Mouse (Mus musculus): Measurements from ENCODE around the gene Tssk1.
A peak's percentile ranks its signal among the peaks of the same experiment; 100 is the strongest.

Tssk1 gene

GRCm38 (mm10) chr16:17893923-17894322 is at the start of gene Tssk1:
Gene Tssk1 (plus strand): TSS chr16:17894223.
- no peak for DNase-seq

GRCm38 (mm10) chr16:17848431-17848830 is 45.6 kb upstream of the Tssk1 start:
- no peak for DNase-seq

- peak; percentile 14 for DNase-seq
These were observed 45.1 kb upstream of the Tssk1 start for GRCm38 (mm10) chr16:17848928-17849327.

GRCm38 (mm10) chr16:17849486-17849885 is 44.5 kb upstream of the Tssk1 start:
- no peak for DNase-seq

- DNase-seq = no peak
These were observed 42.7 kb upstream of the Tssk1 start for GRCm38 (mm10) chr16:17851331-17851730.

- DNase-seq = no peak
These were observed 42.2 kb upstream of the Tssk1 start for GRCm38 (mm10) chr16:17851860-17852259.

GRCm38 (mm10) chr16:17853263-17853662 is 40.8 kb upstream of the Tssk1 start:
- DNase-seq = no peak

- DNase-seq = no peak
These were observed 36.9 kb upstream of the Tssk1 start for GRCm38 (mm10) chr16:17857157-17857556.

GRCm38 (mm10) chr16:17858592-17858991 is 35.4 kb upstream of the Tssk1 start:
- peak; percentile 19 for DNase-seq

GRCm38 (mm10) chr16:17865293-17865692 is 28.7 kb upstream of the Tssk1 start:
- DNase-seq = no peak

- no peak for DNase-seq
These were observed 28.3 kb upstream of the Tssk1 start for GRCm38 (mm10) chr16:17865770-17866169.

DNA sequence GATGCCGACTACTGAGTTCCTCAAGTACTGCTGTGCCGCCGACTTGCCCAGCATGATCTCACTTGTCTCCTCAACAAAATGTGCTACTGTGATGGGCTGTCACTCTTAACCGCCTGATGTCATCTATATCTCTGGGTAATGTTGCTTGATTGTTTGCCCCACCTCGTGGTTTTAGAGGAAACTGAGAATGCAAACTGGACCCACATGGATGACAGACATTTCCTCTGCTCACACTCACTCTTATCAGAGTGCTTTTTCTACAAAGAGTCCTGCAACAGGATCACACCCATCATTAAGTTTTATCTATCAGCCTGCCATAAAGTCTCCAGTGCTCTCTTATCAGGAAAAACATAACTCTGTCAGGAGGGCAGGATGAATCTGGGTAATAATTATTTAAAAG is 22.8 kb upstream of the Tssk1 start:
- no peak for DNase-seq

DNA sequence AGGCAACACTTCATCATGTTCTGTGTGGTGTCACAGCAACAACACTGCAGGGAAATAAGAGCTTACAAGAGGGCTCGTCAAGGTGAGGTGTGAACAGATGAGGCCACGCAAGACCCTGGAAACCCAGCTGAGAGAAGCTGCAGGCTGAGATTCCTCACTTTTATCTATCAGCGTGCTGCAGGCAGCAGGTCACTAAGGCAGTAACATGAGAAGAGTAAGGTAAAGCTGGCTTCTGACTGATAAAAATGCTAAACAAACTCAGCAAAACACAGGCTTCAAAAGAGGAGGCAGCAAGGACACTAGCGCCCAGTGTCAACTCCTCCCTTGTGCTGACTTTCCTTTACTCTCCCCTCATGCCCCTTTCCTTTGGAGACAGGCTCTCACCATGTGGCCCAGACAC is 21.0 kb upstream of the Tssk1 start:
- no peak for DNase-seq

DNA sequence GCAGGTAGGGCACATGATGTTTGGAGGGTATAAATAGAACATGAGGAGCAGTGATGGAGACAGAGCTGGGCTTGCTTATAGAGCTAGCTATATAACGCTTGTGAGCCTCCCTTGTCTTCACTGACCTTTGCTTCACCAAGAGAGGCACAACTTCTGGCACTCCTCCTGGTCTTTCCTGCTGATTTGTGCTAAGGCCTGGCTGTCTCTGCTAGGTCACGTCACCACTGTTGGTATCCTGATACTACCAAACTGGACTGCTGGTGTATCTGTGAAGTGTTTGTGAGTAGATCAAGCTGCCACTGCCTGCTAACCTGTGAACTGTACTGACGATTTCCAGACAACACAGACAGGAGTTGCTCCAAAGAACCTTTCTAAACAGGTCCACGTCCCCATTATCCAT is 18.8 kb upstream of the Tssk1 start:
- no peak for DNase-seq

DNA sequence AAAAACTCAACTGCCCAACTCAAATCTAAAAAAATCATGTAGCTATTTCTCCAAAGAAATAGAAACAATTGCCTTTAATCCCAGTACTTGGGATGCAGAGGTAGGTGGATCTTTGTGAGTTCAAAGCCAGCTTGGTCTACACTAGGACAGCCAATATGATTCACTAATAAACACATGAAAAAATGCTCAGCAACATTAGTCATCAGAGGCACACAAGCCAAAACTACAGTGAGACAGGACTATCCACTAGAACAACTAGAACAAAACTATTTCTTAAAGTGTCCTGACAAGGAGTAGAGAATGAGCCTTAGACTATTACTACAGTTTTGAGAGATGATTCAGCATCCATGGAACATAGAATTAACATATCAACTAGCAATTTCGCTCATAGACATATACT is 17.9 kb upstream of the Tssk1 start:
- DNase-seq = no peak

DNA sequence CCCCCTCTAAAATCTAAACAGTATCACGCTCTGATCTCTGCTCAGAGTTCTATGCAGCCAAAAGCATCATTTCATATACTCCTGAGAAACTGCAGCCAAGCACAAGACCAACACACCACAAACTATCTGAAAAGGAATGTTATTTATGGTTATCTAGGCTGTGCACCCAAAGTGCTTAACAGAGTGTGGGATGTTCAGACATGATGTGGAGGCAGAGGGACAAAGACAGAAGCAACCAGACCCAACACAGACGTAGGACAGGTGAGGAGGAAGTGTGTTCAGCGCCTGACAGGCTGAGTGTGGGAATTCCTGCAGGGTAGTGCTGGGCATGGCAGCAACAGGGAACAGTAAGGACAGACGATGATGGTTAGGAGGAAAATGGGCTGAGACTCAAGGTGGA is 14.5 kb upstream of the Tssk1 start:
- no peak for DNase-seq

- DNase-seq = no peak
These were observed 11.8 kb upstream of the Tssk1 start for GRCm38 (mm10) chr16:17882196-17882595.

GRCm38 (mm10) chr16:17884116-17884515 is 9.9 kb upstream of the Tssk1 start:
- no peak for DNase-seq

GRCm38 (mm10) chr16:17889689-17890341 is 4.2 kb upstream of the Tssk1 start:
- DNase-seq = no peak

GRCm38 (mm10) chr16:17890342-17890727 is 3.7 kb upstream of the Tssk1 start:
- DNase-seq = peak; percentile 4

- DNase-seq = no peak
These were observed 3.0 kb upstream of the Tssk1 start for GRCm38 (mm10) chr16:17890917-17891566.

GRCm38 (mm10) chr16:17891567-17891959 is 2.5 kb upstream of the Tssk1 start, which contains the start of gene Gm20518:
Gene Gm20518 (minus strand): TSS chr16:17891671.
- DNase-seq = peak; percentile 100

DNA sequence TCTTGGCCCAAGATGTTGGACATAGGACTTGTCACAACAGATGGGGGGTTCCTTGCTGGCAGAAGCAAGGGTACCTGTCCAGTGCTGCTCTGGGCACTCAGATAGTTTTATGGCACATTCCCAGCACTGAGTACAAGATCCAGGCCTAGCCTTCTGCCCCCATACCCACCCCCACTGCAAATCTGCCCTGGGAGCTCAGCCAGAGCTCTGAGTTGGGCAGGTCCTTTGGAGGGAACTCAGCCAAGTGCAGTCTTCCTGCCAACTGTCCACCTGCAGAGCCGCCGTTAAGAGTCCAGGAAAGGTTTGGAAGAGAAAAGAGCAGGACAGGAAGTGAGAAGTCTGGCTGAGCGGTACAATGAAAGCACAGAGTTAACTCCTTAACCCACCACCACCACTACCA is 1.4 kb upstream of the Tssk1 start:
- no peak for DNase-seq

DNA sequence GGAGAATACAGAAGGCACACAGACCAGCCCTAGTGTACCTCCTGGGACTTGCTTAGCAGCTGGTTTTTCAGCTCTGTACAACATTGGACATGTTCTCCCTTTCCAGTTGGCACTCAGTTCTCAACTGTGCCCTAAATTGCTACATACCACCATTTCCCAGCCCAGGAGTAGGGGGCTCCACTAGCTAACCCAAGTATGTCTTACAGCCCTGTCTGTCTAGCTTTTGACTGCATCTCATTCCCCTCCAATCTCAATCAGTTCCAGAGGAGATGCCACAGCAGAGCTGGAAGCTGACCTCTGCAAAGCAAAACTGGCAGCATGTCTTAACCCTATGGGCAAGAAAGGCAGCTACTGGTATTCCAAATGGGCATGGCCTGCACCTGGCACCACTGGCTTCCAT is 2.1 kb downstream of the Tssk1 start:
- no peak for DNase-seq

DNA sequence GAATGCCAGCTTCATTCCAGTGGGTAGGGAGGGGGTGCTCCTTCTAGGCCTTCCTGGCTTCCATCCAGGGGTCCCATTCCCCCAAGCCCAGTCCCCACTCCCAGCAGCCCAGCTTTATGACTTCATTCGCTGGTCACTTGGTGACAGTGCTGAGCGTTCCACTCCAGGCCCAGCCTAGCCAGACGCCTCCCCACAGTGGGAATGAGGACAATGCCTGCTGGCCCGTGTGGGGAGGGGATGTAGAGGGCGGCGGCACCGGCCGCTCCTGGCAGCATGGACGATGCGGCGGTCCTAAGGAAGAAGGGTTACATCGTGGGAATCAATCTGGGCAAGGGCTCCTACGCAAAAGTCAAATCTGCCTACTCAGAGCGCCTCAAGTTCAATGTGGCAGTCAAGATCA is 4.4 kb downstream of the Tssk1 start, which contains the start of the genes Dgcr2 and Tssk2:
Dgcr2 (minus strand) TSS at position 101 of the 400 bp plus-strand sequence.
Tssk2 (plus strand) TSS at position 176 of the 400 bp plus-strand sequence.
- no peak for DNase-seq
